Comparison of ENCODE assay signal across 26 mouse cellular contexts in genomic region chr5:125364851-125365429, GRCm38 (mm10). TPM values are rescaled to one million over a fixed set of nuclear protein-coding genes. Genes with fewer than 3 reads are reported as not detected.
"Had no signal": no experiment of that assay in that cellular context is flagged by ENCODE, and none has a peak within 500 bp of the region (broad histone marks: within the 10 kb centered on the region; RNA-seq: fewer than 3 reads in every experiment).

No protein-coding gene starts in this region.

- H3K4me1 ChIP-seq: hindbrain, embryonic 13.5 days; hindbrain, embryonic 15.5 days; limb, embryonic 10.5 days; limb, embryonic 12.5 days had no signal

- ATAC-seq: hindbrain, postnatal 0 days had no signal

- H3K9ac ChIP-seq: heart, embryonic 13.5 days; heart, embryonic 15.5 days; hindbrain, embryonic 13.5 days; hindbrain, embryonic 15.5 days; limb, embryonic 12.5 days; liver, embryonic 13.5 days had no signal

- H3K4me3 ChIP-seq: gastrocnemius, adult 2 months; heart, adult 2 months; heart, embryonic 13.5 days; heart, embryonic 15.5 days; hindbrain, embryonic 13.5 days; hindbrain, embryonic 15.5 days; layer of hippocampus, adult 2 months; limb, embryonic 10.5 days; limb, embryonic 12.5 days; liver, embryonic 13.5 days had no signal

- DNase-seq: gastrocnemius, adult 2 months; gastrocnemius, postnatal 10 days; gastrocnemius, postnatal 25 days; heart, adult 11 months; heart, adult 2 months; heart, postnatal 14 days; heart, postnatal 36 days; kidney, adult 11 months; kidney, adult 2 months; kidney, adult 9 months; kidney, postnatal 10 days; kidney, postnatal 25 days; kidney, postnatal 4 days; layer of hippocampus, postnatal 36 days; liver; liver, embryonic 13.5 days had no signal

- H3K36me3 ChIP-seq: heart, embryonic 13.5 days; heart, embryonic 15.5 days; hindbrain, embryonic 13.5 days; hindbrain, embryonic 15.5 days; limb, embryonic 10.5 days; limb, embryonic 12.5 days; liver, embryonic 13.5 days had no signal

- H3K27me3 ChIP-seq: heart, embryonic 13.5 days; heart, embryonic 15.5 days; hindbrain, embryonic 13.5 days; hindbrain, embryonic 15.5 days; limb, embryonic 12.5 days; liver, embryonic 13.5 days had no signal

- H3K4me2 ChIP-seq: heart, embryonic 11.5 days; heart, embryonic 13.5 days; heart, embryonic 15.5 days; hindbrain, embryonic 13.5 days; hindbrain, embryonic 15.5 days; limb, embryonic 12.5 days; liver, embryonic 11.5 days; liver, embryonic 13.5 days had no signal

- H3K27ac ChIP-seq: gastrocnemius, adult 2 months; heart, adult 2 months; hindbrain, embryonic 13.5 days; hindbrain, embryonic 15.5 days; hindbrain, postnatal 0 days; layer of hippocampus, adult 2 months; limb, embryonic 10.5 days; limb, embryonic 12.5 days; liver, embryonic 13.5 days had no signal

- H3K9me3 ChIP-seq: heart, embryonic 13.5 days; heart, embryonic 15.5 days; hindbrain, embryonic 13.5 days; hindbrain, embryonic 15.5 days; limb, embryonic 10.5 days; liver, embryonic 13.5 days had no signal

RNA-seq across cellular contexts. Expression of gene Gm10382, which starts 24.2 kb away (rescaled TPM):
- total RNA-seq: gastrocnemius, adult 2 months; gastrocnemius, postnatal 25 days; heart, postnatal 36 days; hindbrain, postnatal 0 days; layer of hippocampus, adult 2 months; layer of hippocampus, postnatal 36 days had no signal
